Mouse (Mus musculus) skeletal muscle tissue, adult 2 months (tissue): ENCODE data around the gene Ccdc175.

Source experiments
- DNase-seq: peaks from one replicate; pipeline ENCODE4 v3.0.0-alpha.2; 2012; ENCODE audit warnings: low read depth, low spot score

Ccdc175 gene

DNA sequence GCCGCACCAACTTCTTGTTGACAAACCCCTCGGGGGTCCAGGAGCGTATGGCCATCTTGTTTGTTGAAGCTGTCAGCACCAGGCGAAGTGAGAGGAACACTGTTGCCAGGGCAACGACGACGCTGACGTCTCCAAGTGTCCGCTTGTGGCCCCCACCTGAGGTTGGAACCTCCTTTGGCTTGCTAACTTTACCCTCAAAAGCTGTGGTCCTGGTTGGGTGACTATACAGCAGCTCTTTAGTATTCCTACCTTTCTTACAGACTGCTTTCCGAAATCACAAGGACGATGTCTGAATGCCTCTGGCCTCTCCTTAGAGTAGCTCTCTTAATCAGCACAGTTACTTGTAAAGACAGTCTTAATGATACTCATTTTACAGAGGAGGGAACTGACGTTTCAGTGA lies at the start of gene Ccdc175:
Gene Ccdc175, minus strand, starts transcription at position 101 of the 400 bp plus-strand sequence.
- DNase-seq, result no peak

- no peak for DNase-seq
Observed at GRCm38 (mm10) chr12:72234151-72234550, 49.3 kb upstream of the Ccdc175 start.

- no peak for DNase-seq
Observed at GRCm38 (mm10) chr12:72232826-72233790, 48.3 kb upstream of the Ccdc175 start.

GRCm38 (mm10) chr12:72232176-72232575 lies 47.3 kb upstream of the Ccdc175 start:
- no peak for DNase-seq

DNA sequence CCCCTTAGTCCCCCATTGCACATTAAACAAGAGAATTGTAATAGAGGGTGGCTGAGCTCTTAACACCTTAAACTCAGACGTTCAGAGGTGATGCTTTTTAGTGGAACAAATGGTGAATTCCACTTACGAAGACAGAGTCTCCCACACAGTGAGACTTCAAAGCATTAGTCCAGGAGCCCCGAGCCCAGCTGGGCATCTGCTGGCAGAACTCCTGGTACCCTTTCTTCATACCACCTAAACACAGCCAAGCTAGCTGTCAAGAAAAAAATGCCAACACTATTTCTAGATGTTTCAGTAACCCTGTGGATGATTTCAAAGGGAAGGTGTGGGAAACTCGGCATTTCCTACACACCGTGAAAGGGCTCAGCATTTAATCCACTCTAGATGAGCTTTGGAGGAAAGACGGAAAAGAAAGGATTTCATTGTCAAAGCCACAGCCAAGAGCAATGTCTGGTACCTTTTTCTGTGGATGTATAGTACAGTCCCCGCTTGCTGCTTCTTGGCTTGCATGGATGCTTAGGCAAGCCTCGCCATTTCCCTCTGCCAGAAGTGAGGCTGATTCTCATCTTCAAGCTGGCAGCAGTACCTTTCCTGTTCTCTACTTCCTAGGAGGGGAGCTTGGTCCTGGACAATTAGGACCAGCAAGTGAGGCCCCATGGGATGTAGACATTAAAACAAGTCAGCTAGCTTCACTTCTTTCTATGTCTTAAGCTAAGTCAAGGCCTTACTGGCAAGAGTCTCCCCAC lies 44.8 kb upstream of the Ccdc175 start:
- DNase-seq, result no peak

DNA sequence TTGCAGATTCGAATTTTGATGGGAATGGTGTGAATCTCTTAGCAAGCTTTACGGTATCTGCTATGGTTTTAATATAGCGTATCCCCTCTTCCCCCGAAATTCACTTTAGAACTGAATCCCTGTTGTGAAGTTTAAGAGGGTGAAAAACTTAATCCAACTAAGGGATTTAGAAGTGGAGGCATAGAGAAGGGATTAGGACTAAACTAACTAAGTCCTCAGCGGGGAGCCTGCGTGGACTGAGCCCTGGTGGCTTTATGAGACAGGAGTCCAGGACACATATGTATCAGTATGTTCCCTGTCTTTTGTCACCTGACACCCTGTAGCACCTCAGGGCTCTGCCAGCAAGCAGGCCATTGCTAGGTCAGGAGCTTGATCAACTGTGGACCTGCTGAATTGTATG lies 42.9 kb upstream of the Ccdc175 start:
- DNase-seq, result no peak

GRCm38 (mm10) chr12:72225371-72225770 lies 40.5 kb upstream of the Ccdc175 start:
- DNase-seq, result no peak

- no peak for DNase-seq
Observed at GRCm38 (mm10) chr12:72223557-72224102, 38.8 kb upstream of the Ccdc175 start.

GRCm38 (mm10) chr12:72213554-72213953 lies 28.7 kb upstream of the Ccdc175 start:
- DNase-seq, result peak; percentile 8

- DNase-seq, result no peak
Observed at GRCm38 (mm10) chr12:72200828-72201227, 16.0 kb upstream of the Ccdc175 start.

GRCm38 (mm10) chr12:72197925-72198486 lies 13.2 kb upstream of the Ccdc175 start:
- no peak for DNase-seq

GRCm38 (mm10) chr12:72197434-72197833 lies 12.6 kb upstream of the Ccdc175 start:
- no peak for DNase-seq

GRCm38 (mm10) chr12:72179561-72179960 lies 5.3 kb downstream of the Ccdc175 start:
- no peak for DNase-seq

DNA sequence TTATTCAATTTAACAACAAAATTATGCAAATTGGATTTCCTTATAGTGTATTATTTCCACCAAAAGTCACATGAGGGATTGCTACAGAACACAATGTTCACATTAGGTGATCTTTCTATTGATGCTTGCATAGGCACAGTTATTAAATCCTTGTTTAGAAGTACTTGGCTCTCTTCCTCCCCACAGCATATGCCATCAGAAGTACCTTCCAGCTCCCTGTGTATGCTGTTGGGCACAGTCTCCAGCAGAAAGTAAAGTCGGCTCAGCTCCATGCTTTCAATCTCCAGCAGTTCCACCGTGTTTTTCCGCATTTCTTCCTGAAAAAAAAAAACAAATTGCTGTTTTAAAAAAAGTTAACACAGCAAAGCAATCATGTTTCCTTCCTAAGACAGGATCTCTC lies 6.5 kb downstream of the Ccdc175 start:
- DNase-seq, result no peak

- DNase-seq, result no peak
Observed at GRCm38 (mm10) chr12:72158421-72158820, 26.4 kb downstream of the Ccdc175 start.

DNA sequence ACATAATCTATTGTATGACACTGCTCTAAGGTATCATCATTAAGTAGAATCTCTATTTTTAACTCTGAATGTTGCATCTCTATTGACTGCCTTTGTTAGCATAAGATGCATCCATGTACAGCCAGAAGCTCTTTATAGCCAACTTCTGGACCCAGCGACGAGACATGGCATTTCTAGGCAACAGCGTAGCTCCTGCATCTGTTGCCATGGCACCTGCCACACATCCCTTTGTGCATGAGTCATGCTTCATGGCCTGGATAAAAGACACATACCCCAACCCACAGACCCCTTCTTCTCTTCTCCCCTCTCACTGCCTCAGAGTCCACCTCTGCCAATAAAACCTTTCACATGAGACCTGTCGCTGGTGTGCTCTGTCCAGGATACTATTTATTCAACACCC lies 34.0 kb downstream of the Ccdc175 start:
- DNase-seq, result no peak

DNA sequence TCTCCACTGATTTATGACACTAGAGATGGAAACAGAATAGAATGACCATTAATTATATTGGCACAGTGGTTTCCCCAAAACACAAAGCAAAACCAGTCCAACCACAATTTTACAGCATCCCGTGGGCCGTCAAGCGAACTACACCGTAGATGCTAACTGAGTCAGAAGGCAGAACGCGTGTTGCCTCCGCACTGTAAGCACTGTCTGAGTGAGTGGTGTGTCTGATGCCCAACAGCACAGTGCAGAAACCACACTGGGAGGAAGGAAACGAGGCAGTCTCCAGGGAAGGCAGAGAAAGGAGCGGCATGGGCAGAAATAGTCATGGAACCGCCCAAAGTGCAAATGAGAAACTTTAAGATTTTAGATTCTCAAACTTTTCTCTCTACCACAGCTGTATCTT lies 55.6 kb downstream of the Ccdc175 start:
- DNase-seq, result no peak

- DNase-seq, result no peak
Observed at GRCm38 (mm10) chr12:72115686-72116345, 69.0 kb downstream of the Ccdc175 start.

GRCm38 (mm10) chr12:72115126-72115525 lies 69.7 kb downstream of the Ccdc175 start:
- no peak for DNase-seq

- DNase-seq, result peak; percentile 65
Observed at GRCm38 (mm10) chr12:72104525-72105281, 80.1 kb downstream of the Ccdc175 start.

DNA sequence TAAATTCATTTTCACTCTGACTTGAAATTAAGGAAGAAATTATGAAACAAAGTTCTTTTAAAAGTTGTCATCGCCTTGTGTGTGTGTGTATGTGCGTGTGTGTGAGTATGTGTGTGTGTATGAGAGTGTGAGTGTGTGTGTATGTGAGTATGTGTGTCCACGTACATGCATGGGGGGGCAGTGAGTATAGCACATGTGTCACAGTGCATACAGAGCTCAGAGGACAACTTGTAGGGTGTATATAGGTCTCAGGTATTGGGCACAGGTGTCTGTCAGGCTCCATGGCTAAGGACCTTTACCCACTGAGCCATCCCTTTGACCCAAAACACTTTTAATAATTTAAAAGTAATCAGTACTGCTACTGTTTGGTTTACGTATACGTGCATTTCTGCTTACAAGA lies 80.8 kb downstream of the Ccdc175 start:
- no peak for DNase-seq
